Mouse (Mus musculus) bone marrow macrophage, adult 2 months (primary cell): Measurements from ENCODE around the gene Kctd19. TPM values are rescaled to one million over a fixed set of nuclear protein-coding genes. Genes with fewer than 3 reads are reported as not detected.

ENCODE experiments used
- H3K27ac ChIP-seq: 2 replicates; pipeline ENCODE4 v1.5.1; 2012; ENCODE audit warnings: low read depth, low read length; ENCODE audit not compliant: insufficient read depth
- H3K4me1 ChIP-seq: 2 replicates; pipeline ENCODE4 v1.6.1; 2012; ENCODE audit warnings: low read length; ENCODE audit not compliant: control insufficient read depth, insufficient read depth
- H3K4me3 ChIP-seq: 2 replicates; pipeline ENCODE4 v1.5.1; 2012; ENCODE audit warnings: mild to moderate bottlenecking, low read length, moderate library complexity; ENCODE audit not compliant: insufficient read depth
- CTCF ChIP-seq: IDR thresholded peaks from 2 replicates; pipeline ENCODE4 v1.5.1; 2012; ENCODE audit warnings: low read depth, mild to moderate bottlenecking, low read length, moderate library complexity
- POLR2A ChIP-seq: IDR thresholded peaks from 2 replicates; pipeline ENCODE4 v1.6.1; 2012; ENCODE audit warnings: mild to moderate bottlenecking, low read depth, low read length, borderline replicate concordance
- polyA plus RNA-seq: library from polyadenylated mRNA; stranded (reverse); fragments of >200 nt; gene quantifications from 2 replicates; pipeline ENCODE4 v1.2.4, GENCODE M21; 2012; ENCODE audit not compliant: missing spikeins, insufficient read depth, insufficient read length

The Kctd19 gene
- polyA plus RNA-seq, 1 experiment: not detected

DNA sequence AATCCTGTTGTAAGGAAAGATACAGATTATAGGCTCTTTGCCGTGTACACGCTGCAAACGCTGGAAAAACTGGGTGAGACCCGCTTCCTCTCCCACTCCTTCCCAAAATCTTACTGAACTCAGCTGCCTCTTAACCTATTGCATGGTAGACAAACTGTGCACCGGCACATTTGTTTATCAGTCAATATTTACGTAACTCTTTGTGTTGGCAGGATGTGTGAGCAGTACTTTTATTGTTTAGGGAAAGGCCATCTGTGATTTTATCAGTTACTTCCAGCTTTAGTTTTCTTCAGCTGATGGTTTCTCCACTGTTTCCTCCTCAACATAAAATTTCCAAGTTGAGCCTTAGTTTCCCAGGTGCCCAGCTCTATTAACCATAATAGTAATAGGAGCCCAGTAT, 13.6 kb upstream of the Kctd19 start:
- H3K4me1 ChIP-seq: no peaks in the 10 kb centered on the region
- TF ChIP-seq CTCF (no peak), POLR2A (no peak)
- H3K4me3 ChIP-seq: no peak overlapping the region
- H3K27ac ChIP-seq: no peak overlapping the region

DNA sequence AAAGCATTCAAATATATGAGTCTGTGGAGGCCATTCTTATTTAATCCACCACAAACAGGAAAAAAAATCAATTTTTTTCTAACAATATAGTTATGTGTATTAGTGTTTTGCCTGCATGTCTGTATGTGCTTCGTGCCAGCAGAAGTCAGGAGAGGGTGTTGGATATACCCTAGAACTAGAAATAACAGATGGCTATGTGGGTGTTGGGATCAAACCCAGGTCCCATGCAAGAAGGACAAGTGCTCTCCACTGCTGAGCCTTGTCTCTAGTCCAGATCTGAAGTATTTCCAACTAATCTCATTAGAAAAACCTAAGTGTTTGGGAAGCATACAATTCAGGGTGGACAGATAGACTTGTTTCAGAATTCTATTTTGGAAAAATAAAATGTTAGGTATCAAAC, 8.7 kb upstream of the Kctd19 start:
- Histone ChIP-seq H3K4me3 (no peak overlapping the region), H3K27ac (no peak overlapping the region), H3K4me1 (no peaks in the 10 kb centered on the region)
- TF ChIP-seq CTCF (no peak), POLR2A (no peak)

- no peak for TF ChIP-seq POLR2A
- TF ChIP-seq CTCF: no peak
- H3K4me3 ChIP-seq: no peak overlapping the region
- H3K27ac ChIP-seq: no peak overlapping the region
- no peaks in the 10 kb centered on the region for H3K4me1 ChIP-seq
Observed at GRCm38 (mm10) chr8:105419800-105420199, 6.5 kb upstream of the Kctd19 start.

- H3K27ac ChIP-seq: no peak overlapping the region
Observed at GRCm38 (mm10) chr8:105418992-105419391, 5.7 kb upstream of the Kctd19 start.

DNA sequence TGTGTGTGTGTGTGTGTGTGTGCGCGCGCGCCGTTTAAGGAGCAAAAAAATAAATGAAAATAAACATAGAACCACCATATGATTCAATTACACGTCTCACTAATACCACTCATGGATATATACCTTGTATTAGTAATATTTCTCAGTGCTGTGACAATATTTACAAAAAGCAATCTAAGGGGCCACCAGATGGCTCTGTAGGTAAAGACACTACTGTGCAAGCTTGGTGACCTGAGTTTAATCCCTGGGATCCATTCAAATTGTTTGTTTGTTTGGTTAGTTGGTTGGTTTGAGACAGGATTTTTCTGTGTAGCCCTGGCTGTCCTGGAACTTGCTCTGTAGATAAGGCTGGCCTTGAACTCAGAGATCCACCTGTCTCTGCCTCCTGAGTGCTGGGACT, 3.4 kb downstream of the Kctd19 start:
- no peak overlapping the region for H3K4me3 ChIP-seq
- peaks cover 6% of the 10 kb centered on the region; the same call in 1 of the 2 replicates for H3K4me1 ChIP-seq
- H3K27ac ChIP-seq: no peak overlapping the region
- TF ChIP-seq POLR2A (no peak), CTCF (no peak)

More at GRCm38 (mm10) chr8:105418992-105419391, 5.7 kb upstream of the Kctd19 start:
- no peak overlapping the region for H3K4me3 ChIP-seq
- no peak for TF ChIP-seq POLR2A
- no peak for TF ChIP-seq CTCF
- H3K4me1 ChIP-seq: no peaks in the 10 kb centered on the region

DNA sequence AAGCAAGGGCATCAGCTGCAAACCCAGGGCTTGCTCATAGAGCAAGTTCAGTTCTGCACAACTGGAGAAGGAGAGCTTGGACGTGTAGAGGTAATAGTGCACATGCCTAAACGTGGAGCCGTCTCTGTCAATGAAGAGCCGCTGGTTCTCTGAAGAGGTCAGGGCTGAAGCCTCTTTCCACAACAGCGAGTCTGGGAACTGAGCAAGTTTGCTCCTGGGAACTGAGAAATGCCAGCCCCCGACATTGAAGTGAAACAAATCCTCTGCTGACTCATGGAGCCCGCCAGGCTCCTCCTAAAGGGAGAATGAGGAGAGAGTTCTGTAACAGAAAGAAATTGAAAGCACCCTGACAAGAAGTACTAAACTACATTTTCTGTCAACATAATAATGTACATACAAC, 5.0 kb downstream of the Kctd19 start:
- TF ChIP-seq CTCF: no peak
- TF ChIP-seq POLR2A: no peak
- no peak overlapping the region for H3K27ac ChIP-seq
- H3K4me3 ChIP-seq: no peak overlapping the region
- H3K4me1 ChIP-seq: peaks cover 3% of the 10 kb centered on the region; the same call in 1 of the 2 replicates

- Histone ChIP-seq H3K4me1 (peaks cover 3% of the 10 kb centered on the region; the same call in 1 of the 2 replicates), H3K4me3 (no peak overlapping the region), H3K27ac (no peak overlapping the region)
- TF ChIP-seq CTCF (no peak), POLR2A (no peak)
Observed at GRCm38 (mm10) chr8:105406416-105406815, 6.9 kb downstream of the Kctd19 start.

- H3K27ac ChIP-seq: no peak overlapping the region
- TF ChIP-seq CTCF: no peak
- no peak for TF ChIP-seq POLR2A
- H3K4me3 ChIP-seq: no peak overlapping the region
- peaks cover 3% of the 10 kb centered on the region; the same call in 1 of the 2 replicates for H3K4me1 ChIP-seq
Observed at GRCm38 (mm10) chr8:105404496-105404895, 8.8 kb downstream of the Kctd19 start.

DNA sequence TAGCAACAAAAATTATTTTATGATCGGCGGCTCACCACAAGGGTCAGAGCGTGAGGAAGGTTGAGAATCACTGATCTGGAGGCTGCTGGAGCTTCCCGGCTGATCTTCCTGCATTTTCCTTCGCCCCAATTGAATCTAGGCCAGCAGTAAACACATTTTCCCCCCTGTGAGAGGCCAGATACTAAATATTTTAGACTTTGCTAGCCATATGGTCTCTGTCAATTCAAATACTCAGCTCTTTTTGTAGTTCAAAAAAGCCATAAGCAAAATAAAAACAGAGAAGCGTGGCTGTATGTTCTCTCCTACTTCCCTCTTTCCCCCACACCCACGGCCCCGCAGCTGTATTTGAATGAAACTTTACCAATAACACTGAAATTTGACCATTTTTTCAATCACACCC, 9.8 kb downstream of the Kctd19 start:
- no peak overlapping the region for H3K27ac ChIP-seq
- no peak overlapping the region for H3K4me3 ChIP-seq
- TF ChIP-seq CTCF: no peak
- no peak for TF ChIP-seq POLR2A
- peaks cover 3% of the 10 kb centered on the region; the same call in 1 of the 2 replicates for H3K4me1 ChIP-seq

GRCm38 (mm10) chr8:105400016-105400415, 13.3 kb downstream of the Kctd19 start:
- Histone ChIP-seq H3K4me1 (no peaks in the 10 kb centered on the region), H3K4me3 (no peak overlapping the region), H3K27ac (no peak overlapping the region)
- TF ChIP-seq CTCF (no peak), POLR2A (no peak)

DNA sequence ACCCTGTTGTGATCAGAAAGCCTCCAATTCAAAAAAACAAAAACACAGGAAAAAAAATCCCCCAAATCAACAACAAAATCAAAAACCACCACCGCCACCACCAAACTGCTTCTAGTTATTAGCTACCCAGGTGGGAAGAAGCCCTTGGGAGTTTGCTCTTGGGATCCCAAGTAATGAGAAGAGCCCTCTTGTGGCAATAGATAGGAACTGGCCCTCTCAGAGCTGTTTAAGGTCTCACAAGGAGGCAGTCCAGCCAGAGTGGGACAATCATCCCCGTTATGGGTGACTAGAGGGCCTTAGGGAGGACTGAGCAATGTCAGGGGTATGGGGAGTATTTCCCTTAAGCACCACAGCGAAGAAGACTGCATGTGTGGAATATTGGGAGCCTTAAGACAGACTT, 15.6 kb downstream of the Kctd19 start:
- Histone ChIP-seq H3K27ac (no peak overlapping the region), H3K4me3 (no peak overlapping the region), H3K4me1 (peaks cover 14% of the 10 kb centered on the region)
- TF ChIP-seq POLR2A (no peak), CTCF (peak; percentile 34; the same call in 1 of the 2 replicates)
